8 mouse cellular contexts compared by ENCODE assay signal in the genomic region with DNA sequence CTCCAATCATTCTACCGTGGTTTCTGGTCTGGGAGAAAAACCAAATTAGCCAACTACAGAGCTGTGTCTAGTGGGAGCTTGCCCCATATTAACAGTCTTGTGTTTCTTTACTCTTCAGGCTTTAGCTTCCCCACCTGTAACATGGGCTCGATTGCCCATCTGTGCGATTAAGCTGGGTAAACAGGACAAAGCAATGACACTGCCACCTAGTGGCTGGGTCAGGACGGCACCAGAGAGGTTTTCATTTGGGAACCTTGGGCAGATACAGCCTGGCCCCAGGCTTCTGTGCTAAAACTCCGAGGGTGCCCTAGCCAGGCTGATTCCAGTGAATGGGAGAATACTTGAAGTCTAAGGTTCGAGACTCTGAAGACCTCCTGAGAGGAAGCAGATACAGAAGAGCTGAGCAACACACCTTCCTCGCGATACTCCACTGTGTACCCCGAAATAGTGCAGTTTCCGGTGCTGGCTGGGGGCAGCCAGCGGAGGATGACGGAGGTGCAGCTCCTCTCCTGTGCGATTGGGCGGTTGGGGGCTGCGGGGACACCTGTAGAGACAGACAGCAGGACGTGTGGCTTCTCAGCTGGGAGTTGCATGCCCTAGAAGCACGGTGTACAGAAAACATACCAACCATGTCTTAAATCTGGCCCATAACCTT. TPM values are rescaled to one million over a fixed set of nuclear protein-coding genes. Genes with fewer than 3 reads are reported as not detected.
A peak's percentile ranks its signal among the peaks of the same experiment; 100 is the strongest.
DNase-seq lines count a peak whose midpoint lies in the region; ATAC-seq and TF ChIP-seq lines count a peak whose summit lies in the region.

No protein-coding gene starts in this region.

- H3K27ac ChIP-seq in hindbrain, postnatal 0 days = no peak overlapping the region
- no peak overlapping the region for H3K27ac ChIP-seq in liver, embryonic 14.5 days
- H3K27ac ChIP-seq in spleen, adult 2 months (ENCODE audit: insufficient read depth, low read length) = no peak overlapping the region

- H3K9ac ChIP-seq in hindbrain, postnatal 0 days (replicated peaks; ENCODE audit: low read length) = no peak overlapping the region
- H3K9ac ChIP-seq in liver, embryonic 14.5 days (replicated peaks) = no peak overlapping the region

- 60% methylated on average over 17 of the region's 17 CpGs for whole genome bisulfite sequencing in hindbrain, postnatal 0 days
- WGBS in liver, embryonic 14.5 days (ENCODE audit: insufficient replicate concordance) = 39% methylated on average over 17 of the region's 17 CpGs
- WGBS in spleen, adult 2 months = 43% methylated on average over 17 of the region's 17 CpGs

- DNase-seq in frontal cortex, postnatal 10 days (ENCODE audit: low spot score in 2 of 2) = no peak
- DNase-seq in urinary bladder, postnatal 25 days (ENCODE audit: low spot score) = peak; percentile 58
- DNase-seq in urinary bladder, adult 2 months (ENCODE audit: low spot score) = no peak
- DNase-seq in cerebellum, postnatal 14 days = peak; percentile 54 to 56
- peak; percentile 33 for DNase-seq in hindbrain, postnatal 0 days (ENCODE audit: low spot score)
- DNase-seq in liver, embryonic 14.5 days (ENCODE audit: low read depth in 3 of 3, low spot score in 3 of 3) = peak in 2 of 3 experiments; percentile 33 to 37
- peak; percentile 30 to 61 for DNase-seq in spleen, adult 2 months (ENCODE audit: low read depth in 1 of 2, low spot score in 2 of 2)

- no peak overlapping the region for H3K4me3 ChIP-seq in hindbrain, postnatal 0 days (ENCODE audit: low read length)
- no peak overlapping the region for H3K4me3 ChIP-seq in liver, embryonic 14.5 days (ENCODE audit: insufficient read depth in 1 of 2, low read depth in 2 of 2, low read length in 2 of 2)
- H3K4me3 ChIP-seq in spleen, adult 2 months (ENCODE audit: extremely low read depth, insufficient read depth, insufficient read length) = no peak overlapping the region

- no peaks in the 10 kb centered on the region for H3K36me3 ChIP-seq in hindbrain, postnatal 0 days (ENCODE audit: insufficient read depth, low read length)
- H3K36me3 ChIP-seq in liver, embryonic 14.5 days (replicated peaks; ENCODE audit: control insufficient read depth, insufficient read depth, low read depth) = no peaks in the 10 kb centered on the region
- H3K36me3 ChIP-seq in spleen, adult 2 months (ENCODE audit: control insufficient read depth, insufficient read depth, low read length) = no peaks in the 10 kb centered on the region

- no peaks in the 10 kb centered on the region for H3K27me3 ChIP-seq in hindbrain, postnatal 0 days (ENCODE audit: insufficient read depth, low read length)
- H3K27me3 ChIP-seq in liver, embryonic 14.5 days (ENCODE audit: control insufficient read depth, insufficient read depth, low read length) = no peaks in the 10 kb centered on the region
- H3K27me3 ChIP-seq in spleen, adult 2 months (ENCODE audit: control insufficient read depth, insufficient read depth, low read length) = no peaks in the 10 kb centered on the region

- TF ChIP-seq CTCF in hindbrain, postnatal 0 days (IDR thresholded peaks at IDR 0.05; ENCODE audit: low read depth) = peak; percentile 78
- TF ChIP-seq CTCF in liver, embryonic 14.5 days (IDR thresholded peaks at IDR 0.05; ENCODE audit: low read depth) = peak; percentile 92
- peak; percentile 79; the same call in 1 of the 2 replicates for TF ChIP-seq CTCF in spleen, adult 2 months (IDR thresholded peaks at IDR 0.05; ENCODE audit: extremely low read depth, insufficient read depth, insufficient read length, insufficient replicate concordance)

- no peak for TF ChIP-seq POLR2A in spleen, adult 2 months (IDR thresholded peaks at IDR 0.05; ENCODE audit: low read depth, low read length)

- H3K4me2 ChIP-seq in hindbrain, postnatal 0 days (ENCODE audit: low read depth, low read length) = no peak overlapping the region
- H3K4me2 ChIP-seq in liver, embryonic 14.5 days (ENCODE audit: low read depth) = no peak overlapping the region

- no peaks in the 10 kb centered on the region for H3K9me3 ChIP-seq in hindbrain, postnatal 0 days (ENCODE audit: low read length)
- no peaks in the 10 kb centered on the region for H3K9me3 ChIP-seq in liver, embryonic 14.5 days (ENCODE audit: control insufficient read depth, low read length)

- H3K4me1 ChIP-seq in hindbrain, postnatal 0 days (ENCODE audit: insufficient read depth, low read length) = no peaks in the 10 kb centered on the region
- H3K4me1 ChIP-seq in liver, embryonic 14.5 days (replicated peaks; ENCODE audit: control insufficient read depth in 2 of 2, insufficient read depth in 2 of 2, low read length in 1 of 2) = no peaks in the 10 kb centered on the region
- no peaks in the 10 kb centered on the region; the same call in 1 of the 2 replicates for H3K4me1 ChIP-seq in spleen, adult 2 months (ENCODE audit: control insufficient read depth, insufficient read depth, insufficient read length)

- TF ChIP-seq EP300 in liver, embryonic 14.5 days (IDR thresholded peaks at IDR 0.05; ENCODE audit: low read depth) = no peak

- ATAC-seq in frontal cortex, adult (ENCODE audit: low TSS enrichment) = peak; percentile 82; the same call in 1 of the 2 replicates
- ATAC-seq in hindbrain, postnatal 0 days = no peak
- peak; percentile 23; the same call in 1 of the 2 replicates for ATAC-seq in liver, embryonic 14.5 days (ENCODE audit: insufficient read depth)

RNA-seq across cellular contexts. Expression of a gene that starts 21.6 kb away (rescaled TPM):
- 10.7 and 10.9 TPM in 2 replicates for polyA plus RNA-seq in urinary bladder, adult 2 months (2012; rRNA removed)
- total RNA-seq in hindbrain, postnatal 0 days (2014; rRNA removed) = 16.7 and 23.6 TPM in 2 replicates
- 23.0 and 23.7 TPM in 2 replicates for polyA plus RNA-seq in hindbrain, postnatal 0 days (2015; fragmentation: Nextera tagmentation; extraction: Ambion mirVana)
- polyA plus RNA-seq in liver, embryonic 14.5 days (2012; rRNA removed) = 15.2 and 23.7 TPM in 2 replicates
- 38.9 and 40.2 TPM in 2 replicates for polyA plus RNA-seq in liver, embryonic 14.5 days (2014; fragmentation: Nextera tagmentation; extraction: Ambion mirVana)
- polyA plus RNA-seq in spleen, adult 2 months (2012; rRNA removed) = 6.1 TPM in 2 replicates

Comparison
In these comparisons a context has a peak if more than half of its experiments do, and no peak if none do; other contexts are left out.
1. DNase-seq: peak in urinary bladder, postnatal 25 days (single experiment), cerebellum, postnatal 14 days (2 of 2), hindbrain, postnatal 0 days (single experiment), liver, embryonic 14.5 days (2 of 3) and spleen, adult 2 months (2 of 2); none in frontal cortex, postnatal 10 days (0 of 2) and urinary bladder, adult 2 months (single experiment).
2. Peak in every context shown above with its lines, with median percentiles within 50 percentile points of each other: CTCF ChIP-seq.